Mouse (Mus musculus): ENCODE results near the gene Zfp867.

Gene Zfp867

GRCm38 (mm10) chr11:59456891-59457290 is 15.4 kb downstream of the Zfp867 start:
- DNase-seq, result no peak

GRCm38 (mm10) chr11:59456346-59456745 is 15.9 kb downstream of the Zfp867 start:
- no peak for DNase-seq

GRCm38 (mm10) chr11:59451086-59451485 is 21.2 kb downstream of the Zfp867 start, which contains the start of gene Snap47:
Snap47 (minus strand) TSS chr11:59451186.
- DNase-seq, result no peak

- peak; percentile 56 for DNase-seq
Measured at GRCm38 (mm10) chr11:59450230-59450771, 22.0 kb downstream of the Zfp867 start.

- peak; percentile 92 for DNase-seq
Measured at GRCm38 (mm10) chr11:59449741-59450229, 22.5 kb downstream of the Zfp867 start, which contains the start of gene Jmjd4. Jmjd4 (plus strand) TSS chr11:59450045.

GRCm38 (mm10) chr11:59443102-59443501 is 29.2 kb downstream of the Zfp867 start:
- no peak for DNase-seq

GRCm38 (mm10) chr11:59437954-59438353 is 34.3 kb downstream of the Zfp867 start:
- no peak for DNase-seq

GRCm38 (mm10) chr11:59432261-59432660 is 40.0 kb downstream of the Zfp867 start:
- no peak for DNase-seq

GRCm38 (mm10) chr11:59429959-59430358 is 42.3 kb downstream of the Zfp867 start:
- no peak for DNase-seq

GRCm38 (mm10) chr11:59428057-59428660 is 44.1 kb downstream of the Zfp867 start:
- DNase-seq, result no peak

- DNase-seq, result peak; percentile 50
Measured at GRCm38 (mm10) chr11:59425671-59426101, 46.6 kb downstream of the Zfp867 start.

- DNase-seq, result no peak
Measured at GRCm38 (mm10) chr11:59423010-59423588, 49.2 kb downstream of the Zfp867 start.

- no peak for DNase-seq
Measured at GRCm38 (mm10) chr11:59421967-59422366, 50.3 kb downstream of the Zfp867 start.

GRCm38 (mm10) chr11:59421436-59421835 is 50.8 kb downstream of the Zfp867 start:
- DNase-seq, result no peak

- no peak for DNase-seq
Measured at GRCm38 (mm10) chr11:59418708-59419107, 53.6 kb downstream of the Zfp867 start.

GRCm38 (mm10) chr11:59412999-59413863 is 59.0 kb downstream of the Zfp867 start:
- DNase-seq, result no peak

- DNase-seq, result no peak
Measured at GRCm38 (mm10) chr11:59412058-59412457, 60.2 kb downstream of the Zfp867 start.

Data from embryo, embryonic 11 days (tissue).